12 mouse cellular contexts compared by ENCODE assay signal in the genomic region with DNA sequence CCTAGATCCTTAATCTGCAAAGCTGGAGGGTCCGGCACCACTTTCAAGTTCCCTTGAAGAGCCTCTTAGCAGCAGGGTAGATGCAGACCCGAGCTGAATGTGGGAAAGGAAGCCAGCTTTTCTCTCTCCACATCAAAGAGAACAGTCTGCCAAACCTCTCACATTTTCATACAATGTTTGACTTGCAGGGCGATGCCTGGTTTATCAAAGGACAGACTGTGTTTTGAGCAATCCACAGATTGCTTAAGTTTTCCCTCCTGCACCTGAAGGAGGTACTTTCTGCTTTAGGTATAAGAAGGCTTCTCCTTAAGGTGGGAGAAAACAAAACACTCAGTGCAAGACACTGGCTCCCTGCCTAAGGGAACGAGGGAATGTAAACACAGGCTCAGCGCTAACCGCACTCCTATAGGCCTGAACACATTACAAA.
DNase-seq lines count a peak whose midpoint lies in the region; ATAC-seq and TF ChIP-seq lines count a peak whose summit lies in the region.
"Had no signal": no experiment of that assay in that cellular context is flagged by ENCODE, and none has a peak within 500 bp of the region (broad histone marks: within the 10 kb centered on the region; RNA-seq: fewer than 3 reads in every experiment).

No protein-coding gene starts in this region.

- ATAC-seq in forebrain, postnatal 0 days = 0 out of 2 replicates have a peak, but pooled peaks have one; percentile 21
- ATAC-seq in monocyte, adult 5-6 weeks (replicated peaks; ENCODE audit: insufficient number of reproducible peaks, low FRiP score, low TSS enrichment, poor library complexity, severe bottlenecking) = no peak
- ATAC-seq in kidney, embryonic 16.5 days (ENCODE audit: low FRiP score, low TSS enrichment) = no peak

- H3K9ac ChIP-seq in forebrain, postnatal 0 days = no peak overlapping the region
- H3K9ac ChIP-seq in kidney, embryonic 16.5 days (replicated peaks; ENCODE audit: low read length) = no peak overlapping the region

- H3K4me2 ChIP-seq in forebrain, postnatal 0 days (ENCODE audit: low read depth) = no peak overlapping the region
- H3K4me2 ChIP-seq in kidney, embryonic 16.5 days (replicated peaks; ENCODE audit: low read depth, low read length) = no peak overlapping the region

- H3K4me1 ChIP-seq in forebrain, postnatal 0 days (ENCODE audit: insufficient read depth) = no peaks in the 10 kb centered on the region
- H3K4me1 ChIP-seq in kidney, embryonic 16.5 days (ENCODE audit: insufficient read depth, low read length) = peaks cover 4% of the 10 kb centered on the region; the same call in 1 of the 2 replicates

- 37% methylated on average over 6 of the region's 6 CpGs for WGBS in forebrain, postnatal 0 days
- 57% methylated on average over 6 of the region's 6 CpGs for WGBS in kidney, embryonic 16.5 days

- TF ChIP-seq CTCF in forebrain, postnatal 0 days (IDR thresholded peaks at IDR 0.05; ENCODE audit: low read depth) = no peak

- 0 out of 2 replicates have a peak overlapping the region, but pooled peaks have one; percentile 4 for H3K27ac ChIP-seq in forebrain, postnatal 0 days (ENCODE audit: low read depth, low read length)
- H3K27ac ChIP-seq in kidney, embryonic 16.5 days (ENCODE audit: low read length) = no peak overlapping the region

- DNase-seq in heart, adult 11 months = peak; percentile 50
- DNase-seq in heart, adult 9 months (ENCODE audit: low spot score in 2 of 2) = no peak
- DNase-seq in CD4-positive helper T cell, adult 2 months (ENCODE audit: low read depth, low spot score) = peak; percentile 40
- no peak for DNase-seq in forebrain, postnatal 0 days
- DNase-seq in lung, postnatal 25 days (ENCODE audit: low spot score) = peak; percentile 87
- DNase-seq: cerebellum, adult 2 months; heart, postnatal 4 days; kidney, adult 18-20 months; retina, postnatal 1 day; thymus, adult 2 months had no signal

- H3K4me3 ChIP-seq in forebrain, postnatal 0 days (ENCODE audit: low read depth, low read length) = no peak overlapping the region
- H3K4me3 ChIP-seq in kidney, embryonic 16.5 days (ENCODE audit: low read length) = no peak overlapping the region

- H3K9me3 ChIP-seq in forebrain, postnatal 0 days (ENCODE audit: low read length) = no peaks in the 10 kb centered on the region
- no peaks in the 10 kb centered on the region for H3K9me3 ChIP-seq in kidney, embryonic 16.5 days (ENCODE audit: low read length)

- peaks cover 18% of the 10 kb centered on the region for H3K36me3 ChIP-seq in forebrain, postnatal 0 days (ENCODE audit: insufficient read depth)
- peaks cover 34% of the 10 kb centered on the region for H3K36me3 ChIP-seq in kidney, embryonic 16.5 days (ENCODE audit: insufficient read depth, low read length)

- no peaks in the 10 kb centered on the region for H3K27me3 ChIP-seq in forebrain, postnatal 0 days (ENCODE audit: insufficient read depth, low read length)
- no peaks in the 10 kb centered on the region for H3K27me3 ChIP-seq in kidney, embryonic 16.5 days (ENCODE audit: insufficient read depth, low read length)

Comparison
In these comparisons a context has a peak if more than half of its experiments do, and no peak if none do; other contexts are left out.
1. DNase-seq: peak in heart, adult 11 months (single experiment), CD4-positive helper T cell, adult 2 months (single experiment) and lung, postnatal 25 days (single experiment); none in heart, adult 9 months (0 of 2) and forebrain, postnatal 0 days (single experiment).